Comparison of ENCODE assay signal across 9 mouse cellular contexts in the genomic region with DNA sequence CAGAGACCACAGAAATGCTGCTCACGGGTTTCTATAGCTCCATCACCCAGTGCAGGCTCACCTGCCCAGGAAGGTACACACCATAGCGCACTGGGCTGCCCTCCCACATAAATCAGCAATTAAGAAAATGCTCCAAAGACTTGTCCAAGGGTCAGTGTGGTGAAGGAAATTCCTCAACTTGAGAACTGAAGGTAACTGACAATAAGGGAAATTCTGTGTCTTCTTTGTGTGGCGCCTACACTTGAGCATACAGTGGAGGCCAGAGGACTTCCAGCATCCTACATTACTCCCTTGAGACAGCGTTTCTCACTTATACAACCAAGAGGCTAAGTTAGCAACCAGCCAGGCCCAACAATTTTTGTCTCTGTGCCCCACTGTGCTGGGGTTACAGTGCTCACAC. TPM values are rescaled to one million over a fixed set of nuclear protein-coding genes. Genes with fewer than 3 reads are reported as not detected.
DNase-seq lines count a peak whose midpoint lies in the region; ATAC-seq and TF ChIP-seq lines count a peak whose summit lies in the region.
"Had no signal": no experiment of that assay in that cellular context is flagged by ENCODE, and none has a peak within 500 bp of the region (broad histone marks: within the 10 kb centered on the region; RNA-seq: fewer than 3 reads in every experiment).

No protein-coding gene starts in this region.

- peaks cover 6% of the 10 kb centered on the region; the same call in 1 of the 2 replicates for H3K36me3 ChIP-seq in heart, adult 2 months (ENCODE audit: control insufficient read depth, insufficient read depth, low read length)
- H3K36me3 ChIP-seq in C2C12 (ENCODE audit: control insufficient read depth, insufficient read depth), result peaks cover 16% of the 10 kb centered on the region
- H3K36me3 ChIP-seq in forebrain, embryonic 15.5 days, result peaks cover 5% of the 10 kb centered on the region; the same call in 1 of the 2 replicates
- H3K36me3 ChIP-seq in liver, embryonic 12.5 days, result peaks cover 25% of the 10 kb centered on the region

- H3K4me2 ChIP-seq in forebrain, embryonic 15.5 days (replicated peaks), result peak overlapping the region; percentile 56
- peak overlapping the region; percentile 81 for H3K4me2 ChIP-seq in liver, embryonic 12.5 days

- H3ac ChIP-seq in C2C12 (ENCODE audit: control insufficient read depth, insufficient read length, low read depth), result peak overlapping the region; percentile 57

- no peak for ATAC-seq in forebrain, embryonic 15.5 days (replicated peaks)
- no peak for ATAC-seq in liver, embryonic 12.5 days

- no peak for TF ChIP-seq POLR2A in heart, adult 2 months (IDR thresholded peaks at IDR 0.05; ENCODE audit: insufficient read depth, low read depth, low read length)

- peak overlapping the region; percentile 83 for H3K4me3 ChIP-seq in heart, adult 2 months
- peak overlapping the region; percentile 88 for H3K4me3 ChIP-seq in C2C12 (ENCODE audit: insufficient read depth, poor library complexity, severe bottlenecking)
- peak overlapping the region; percentile 62 for H3K4me3 ChIP-seq in forebrain, embryonic 15.5 days
- peak overlapping the region; percentile 82 for H3K4me3 ChIP-seq in liver, embryonic 12.5 days

- H3K9me3 ChIP-seq in forebrain, embryonic 15.5 days, result no peaks in the 10 kb centered on the region
- H3K9me3 ChIP-seq in liver, embryonic 12.5 days (replicated peaks), result no peaks in the 10 kb centered on the region

- H3K27ac ChIP-seq in heart, adult 2 months, result no peak overlapping the region
- H3K27ac ChIP-seq in forebrain, embryonic 15.5 days (replicated peaks), result no peak overlapping the region
- H3K27ac ChIP-seq in liver, embryonic 12.5 days, result no peak overlapping the region

- H3K4me1 ChIP-seq in heart, adult 2 months (ENCODE audit: control insufficient read depth, insufficient read depth, low read length), result peaks cover 5% of the 10 kb centered on the region
- peaks cover 31% of the 10 kb centered on the region for H3K4me1 ChIP-seq in forebrain, embryonic 15.5 days
- H3K4me1 ChIP-seq in liver, embryonic 12.5 days, result peaks cover 26% of the 10 kb centered on the region

- WGBS in heart, adult 2 months, result 55% methylated on average over 4 of the region's 4 CpGs
- 72% methylated on average over 4 of the region's 4 CpGs for WGBS in forebrain, embryonic 15.5 days
- 51% methylated on average over 4 of the region's 4 CpGs for WGBS in liver, embryonic 12.5 days (ENCODE audit: insufficient replicate concordance)

- peaks cover 61% of the 10 kb centered on the region for H3K79me3 ChIP-seq in C2C12 (ENCODE audit: low read depth)

- no peaks in the 10 kb centered on the region for H3K27me3 ChIP-seq in heart, adult 2 months (ENCODE audit: control insufficient read depth, insufficient read depth, low read length)
- no peaks in the 10 kb centered on the region for H3K27me3 ChIP-seq in C2C12 (ENCODE audit: control insufficient read depth, insufficient read depth, insufficient read length)
- H3K27me3 ChIP-seq in forebrain, embryonic 15.5 days, result no peaks in the 10 kb centered on the region
- H3K27me3 ChIP-seq in liver, embryonic 12.5 days (replicated peaks), result no peaks in the 10 kb centered on the region

- H3K79me2 ChIP-seq in heart, adult 2 months (replicated peaks; ENCODE audit: control insufficient read depth, insufficient read depth, low read length), result peaks cover 4% of the 10 kb centered on the region
- peaks cover 75% of the 10 kb centered on the region for H3K79me2 ChIP-seq in C2C12 (ENCODE audit: control insufficient read depth, insufficient read depth)

- no peak for TF ChIP-seq EP300 in heart, adult 2 months (IDR thresholded peaks at IDR 0.05; ENCODE audit: insufficient read depth, low read depth, low read length)

- intact Hi-C loops in heart, adult 2 months (cut with DNase I), result loop anchor here (2.0 to 5.0 kb wide), 4 partner anchors 61 to 264 kb away; a partner anchor contains a TSS
- intact Hi-C loops in heart, postnatal 36 days (cut with DNase I), result loop anchor here (5.0 kb wide), 4 partner anchors 61 to 254 kb away; a partner anchor contains a TSS

- no peak for DNase-seq in heart, adult 2 months
- no peak for DNase-seq in heart, postnatal 36 days
- DNase-seq in right cerebral cortex, adult 18-20 months, result no peak
- DNase-seq in urinary bladder, adult 18-20 months (ENCODE audit: low spot score in 2 of 2), result no peak
- no peak for DNase-seq in right cerebral cortex, adult 2 months (ENCODE audit: low spot score in 2 of 2)
- DNase-seq: gastrocnemius, postnatal 10 days had no signal

- H3K9ac ChIP-seq in heart, adult 2 months (ENCODE audit: low read depth, low read length), result no peak overlapping the region; the same call in 1 of the 2 replicates
- peak overlapping the region; percentile 82; the same call in 1 of the 2 replicates for H3K9ac ChIP-seq in forebrain, embryonic 15.5 days (replicated peaks)
- peak overlapping the region; percentile 85 for H3K9ac ChIP-seq in liver, embryonic 12.5 days

- no peak for TF ChIP-seq CTCF in heart, adult 2 months (IDR thresholded peaks at IDR 0.05)
- TF ChIP-seq CTCF in C2C12 (IDR thresholded peaks at IDR 0.05; ENCODE audit: control insufficient read depth, insufficient read depth, insufficient read length), result no peak

TF ChIP-seq in C2C12, 6 proteins besides CTCF, POLR2A, EP300 and RAD21:
- no peak for TF ChIP-seq USF1 (IDR thresholded peaks at IDR 0.05; ENCODE audit: low read depth)
- no peak for TF ChIP-seq CEBPB (IDR thresholded peaks at IDR 0.05; ENCODE audit: low read depth)
- TF ChIP-seq MYOD1 (IDR thresholded peaks at IDR 0.05; ENCODE audit: control insufficient read depth, insufficient read length, low read depth), result no peak
- TF ChIP-seq FOSL1 (IDR thresholded peaks at IDR 0.05; ENCODE audit: insufficient read depth, low read length, poor library complexity, severe bottlenecking), result no peak
- TF ChIP-seq MAX (IDR thresholded peaks at IDR 0.05), result no peak
- no peak for TF ChIP-seq MYOG (IDR thresholded peaks at IDR 0.05; ENCODE audit: control insufficient read depth, extremely low read depth, insufficient read length)

RNA-seq across cellular contexts. Expression of a gene that starts 1.2 kb away (rescaled TPM):
- total RNA-seq in heart, adult 2 months (2021), result 10 to 100 TPM; 24.7 to 28.5 TPM
- polyA plus RNA-seq in heart, adult 2 months (2012; rRNA removed), result 5.5 and 12.5 TPM in 2 replicates
- 10 to 100 TPM; 26.2 to 27.9 TPM for total RNA-seq in heart, postnatal 36 days (2021)
- polyA plus RNA-seq in C2C12 (2012; fragmentation: generic; extraction: Trizol), result 18.0 TPM
- 65.0 and 67.7 TPM in 2 replicates for polyA plus RNA-seq in forebrain, embryonic 15.5 days (2015; fragmentation: Nextera tagmentation; extraction: Ambion mirVana)
- 62.8 and 64.8 TPM in 2 replicates for polyA plus RNA-seq in liver, embryonic 12.5 days (2016; fragmentation: Nextera tagmentation; extraction: Ambion mirVana)

RNA-seq across cellular contexts. Expression of a gene that starts 1.3 kb away (rescaled TPM):
- 10 to 100 TPM; 14.2 to 15.7 TPM for total RNA-seq in heart, adult 2 months (2021)
- 3.3 and 6.7 TPM in 2 replicates for polyA plus RNA-seq in heart, adult 2 months (2012; rRNA removed)
- 10 to 100 TPM; 13.1 to 13.2 TPM for total RNA-seq in heart, postnatal 36 days (2021)
- 12.5 TPM for polyA plus RNA-seq in C2C12 (2012; fragmentation: generic; extraction: Trizol)
- 31.6 and 34.9 TPM in 2 replicates for polyA plus RNA-seq in forebrain, embryonic 15.5 days (2015; fragmentation: Nextera tagmentation; extraction: Ambion mirVana)
- polyA plus RNA-seq in liver, embryonic 12.5 days (2016; fragmentation: Nextera tagmentation; extraction: Ambion mirVana), result 17.8 and 18.3 TPM in 2 replicates
